Mouse (Mus musculus): ENCODE results near the gene Rbm41. TPM values are rescaled to one million over a fixed set of nuclear protein-coding genes. Genes with fewer than 3 reads are reported as not detected.

Rbm41 gene
- polyA plus RNA-seq (2012; rRNA removed), result 6.7 and 7.1 TPM in 2 replicates

DNA sequence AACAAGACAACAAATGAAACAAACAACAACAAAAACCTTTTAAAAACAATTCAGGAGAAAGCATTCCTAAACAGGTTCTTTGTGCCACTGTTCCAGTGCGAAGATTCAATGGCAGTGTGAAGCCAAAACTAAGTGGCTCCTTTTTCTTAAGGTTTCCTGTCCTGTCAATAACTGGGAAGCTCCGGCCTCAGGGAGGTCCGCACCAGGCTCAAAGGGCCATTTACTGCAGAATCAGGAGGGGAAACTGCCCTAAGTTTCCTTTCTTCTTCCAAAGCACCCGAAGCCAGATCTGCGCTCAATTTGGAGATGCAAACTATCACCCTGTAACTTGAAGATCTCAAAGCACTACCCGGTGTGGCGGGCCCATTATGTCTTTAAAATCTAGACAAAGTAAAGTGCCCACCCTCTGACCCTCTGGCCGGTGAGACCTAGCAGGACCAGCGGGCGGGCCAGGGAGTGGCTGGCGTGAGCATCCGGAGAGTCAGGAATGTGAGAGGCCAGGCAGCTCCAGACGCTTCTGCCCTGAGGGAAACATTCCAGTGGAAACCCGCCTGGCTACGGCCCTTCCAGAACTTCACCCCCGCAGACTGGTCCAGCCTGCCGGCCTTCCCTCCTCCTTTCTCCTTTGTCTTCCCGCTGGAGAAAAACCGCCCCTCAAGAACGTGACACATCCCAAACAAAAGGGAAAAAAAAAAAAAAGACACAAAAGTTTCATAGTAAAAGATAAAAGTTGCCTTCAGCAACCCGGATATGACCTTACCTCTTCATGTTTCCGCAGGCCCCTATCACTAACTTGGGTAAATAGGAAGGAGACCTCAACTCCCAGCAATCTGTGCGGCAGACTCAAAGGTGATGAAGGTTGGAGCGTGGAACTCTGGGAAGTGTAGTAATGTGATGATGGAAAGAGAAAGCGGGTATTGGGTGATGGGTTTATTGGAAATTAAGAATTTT is at the start of gene Rbm41:
TSS of gene Rbm41 (minus strand) at position 856 of the 951 bp plus-strand sequence.

GRCm38 (mm10) chrX:139870938-139871791 is 127.2 kb downstream of the Rbm41 start, which contains the start of gene Morc4:
Gene Morc4 (minus strand): TSS chrX:139871677.

Other genes with a start within 250 kb of the Rbm41 start
- gene Ripply1, start 216.2 kb downstream of the Rbm41 start, polyA plus RNA-seq (2012; rRNA removed), result 0.25 and 1.6 TPM in 2 replicates
- 0.55 and 0.58 TPM in 2 replicates for gene Cldn2, start 197.8 kb downstream of the Rbm41 start, polyA plus RNA-seq (2012; rRNA removed)
- 5.9 and 9.6 TPM in 2 replicates for gene Morc4, start 126.9 kb downstream of the Rbm41 start, polyA plus RNA-seq (2012; rRNA removed)
- gene Nup62cl, start 64.1 kb upstream of the Rbm41 start, polyA plus RNA-seq (2012; rRNA removed), result 3.4 TPM in 2 replicates
- gene Pih1h3b, start 64.3 kb upstream of the Rbm41 start, polyA plus RNA-seq (2012; rRNA removed), result 0.04 and 0.09 TPM in 2 replicates

All from central nervous system, embryonic 14 days (tissue).